Mouse (Mus musculus): ENCODE results near the gene Ncor2. TPM values are rescaled to one million over a fixed set of nuclear protein-coding genes. Genes with fewer than 3 reads are reported as not detected.

Gene Ncor2
- total and polyA plus RNA-seq, 3 experiments, result 5.0 to 46.8 TPM; not detected in 1

GRCm38 (mm10) chr5:125167524-125167923, 11.5 kb downstream of the Ncor2 start:
- Histone ChIP-seq H3K36me3 (ENCODE audit: control insufficient read depth in 1 of 2, insufficient read depth in 2 of 2, low read length in 2 of 2) (peaks cover 0 to 28% of the 10 kb centered on the region in 2 experiments; a peak in 2 of 4 replicates), H3K9me3 (replicated peaks; ENCODE audit: insufficient read depth, low read length) (no peaks in the 10 kb centered on the region), H3K4me3 (ENCODE audit: control insufficient read depth in 1 of 2, insufficient read depth in 1 of 2, low read depth in 2 of 2, low read length in 2 of 2) (no peak overlapping the region), H3K9ac (ENCODE audit: control insufficient read depth, low read depth, low read length, poor library complexity, severe bottlenecking) (no peak overlapping the region), H3K27ac (ENCODE audit: control insufficient read depth, low read depth, low read length) (no peak overlapping the region), H3K27me3 (ENCODE audit: control insufficient read depth in 1 of 2, insufficient read depth in 2 of 2, low read length in 2 of 2) (no peaks in the 10 kb centered on the region), H3K79me2 (ENCODE audit: control insufficient read depth, insufficient read depth, low read length, poor library complexity) (peaks cover 57% of the 10 kb centered on the region), H3K4me1 (ENCODE audit: control insufficient read depth in 1 of 2, insufficient read depth in 2 of 2, low read length in 2 of 2) (peaks cover 10 to 31% of the 10 kb centered on the region in 2 experiments; a peak in 3 of 4 replicates)
- TF ChIP-seq JUND (IDR thresholded peaks at IDR 0.05; ENCODE audit: low read depth, low read length) (no peak), MAFK (IDR thresholded peaks at IDR 0.05; ENCODE audit: borderline replicate concordance, low read depth, low read length) (no peak), ETS1 (IDR thresholded peaks at IDR 0.05; ENCODE audit: low read depth, low read length) (no peak), POLR2AphosphoS5 (IDR thresholded peaks at IDR 0.05; ENCODE audit: borderline replicate concordance, low read depth, low read length) (no peak), ZC3H11A (IDR thresholded peaks at IDR 0.05; ENCODE audit: low read depth, low read length) (no peak), MAX (IDR thresholded peaks at IDR 0.05; ENCODE audit: low read length) (no peak), TBP (IDR thresholded peaks at IDR 0.05; ENCODE audit: low read depth, low read length) (no peak), HCFC1 (IDR thresholded peaks at IDR 0.05; ENCODE audit: low read depth, low read length) (no peak), ZKSCAN1 (IDR thresholded peaks at IDR 0.05; ENCODE audit: low read depth, low read length) (no peak), ZNF384 (IDR thresholded peaks at IDR 0.05; ENCODE audit: low read depth, low read length) (no peak), E2F4 (IDR thresholded peaks at IDR 0.05; ENCODE audit: borderline replicate concordance, low read depth, low read length) (no peak), POLR2A (IDR thresholded peaks at IDR 0.05; ENCODE audit: control insufficient read depth in 1 of 2, insufficient read depth in 1 of 2, low read depth in 1 of 2, low read length in 2 of 2, poor library complexity in 1 of 2) (no peak), RAD21 (IDR thresholded peaks at IDR 0.05; ENCODE audit: low read depth, low read length) (no peak), ELF1 (IDR thresholded peaks at IDR 0.05; ENCODE audit: low read depth, low read length) (no peak), CHD2 (IDR thresholded peaks at IDR 0.05; ENCODE audit: low read length) (no peak), CHD1 (IDR thresholded peaks at IDR 0.05; ENCODE audit: low read depth, low read length) (no peak), EP300 (IDR thresholded peaks at IDR 0.05; ENCODE audit: low read depth in 1 of 2, low read length in 2 of 2) (no peak), TCF12 (IDR thresholded peaks at IDR 0.05; ENCODE audit: low read depth, low read length) (no peak), MXI1 (IDR thresholded peaks at IDR 0.05; ENCODE audit: low read depth, low read length) (no peak), CTCF (IDR thresholded peaks at IDR 0.05 in 2 of 3, conservative IDR thresholded peaks at IDR 0.05 in 1 of 3; ENCODE audit: control insufficient read depth in 1 of 3, insufficient read depth in 1 of 3, low read depth in 2 of 3, low read length in 3 of 3, poor library complexity in 1 of 3, severe bottlenecking in 1 of 3) (no peak)
- no peak for DNase-seq (ENCODE audit: low read depth, low spot score)

GRCm38 (mm10) chr5:125165993-125166392, 13.0 kb downstream of the Ncor2 start:
- Histone ChIP-seq H3K9ac (ENCODE audit: control insufficient read depth, low read depth, low read length, poor library complexity, severe bottlenecking) (no peak overlapping the region), H3K4me1 (ENCODE audit: control insufficient read depth in 1 of 2, insufficient read depth in 2 of 2, low read length in 2 of 2) (peaks cover 10 to 31% of the 10 kb centered on the region in 2 experiments; a peak in 3 of 4 replicates), H3K27ac (ENCODE audit: control insufficient read depth, low read depth, low read length) (no peak overlapping the region), H3K79me2 (ENCODE audit: control insufficient read depth, insufficient read depth, low read length, poor library complexity) (peaks cover 42% of the 10 kb centered on the region), H3K4me3 (ENCODE audit: control insufficient read depth in 1 of 2, insufficient read depth in 1 of 2, low read depth in 2 of 2, low read length in 2 of 2) (no peak overlapping the region), H3K27me3 (ENCODE audit: control insufficient read depth in 1 of 2, insufficient read depth in 2 of 2, low read length in 2 of 2) (no peaks in the 10 kb centered on the region), H3K36me3 (ENCODE audit: control insufficient read depth in 1 of 2, insufficient read depth in 2 of 2, low read length in 2 of 2) (peaks cover 0 to 28% of the 10 kb centered on the region in 2 experiments; a peak in 2 of 4 replicates), H3K9me3 (replicated peaks; ENCODE audit: insufficient read depth, low read length) (no peaks in the 10 kb centered on the region)
- peak; percentile 29 for DNase-seq (ENCODE audit: low read depth, low spot score)
- TF ChIP-seq MEF2A (IDR thresholded peaks at IDR 0.05; ENCODE audit: extremely low read depth, insufficient replicate concordance, low read depth, low read length, poor library complexity, severe bottlenecking) (no peak), MYB (IDR thresholded peaks at IDR 0.05; ENCODE audit: low read depth, low read length) (no peak), E2F4 (IDR thresholded peaks at IDR 0.05; ENCODE audit: borderline replicate concordance, low read depth, low read length) (no peak), SMC3 (IDR thresholded peaks at IDR 0.05; ENCODE audit: low read depth, low read length) (no peak), CHD1 (IDR thresholded peaks at IDR 0.05; ENCODE audit: low read depth, low read length) (no peak), POLR2AphosphoS2 (IDR thresholded peaks at IDR 0.05; ENCODE audit: low read length) (no peak), USF1 (IDR thresholded peaks at IDR 0.05; ENCODE audit: low read depth, low read length) (no peak), EP300 (IDR thresholded peaks at IDR 0.05; ENCODE audit: low read depth in 1 of 2, low read length in 2 of 2) (no peak), CHD2 (IDR thresholded peaks at IDR 0.05; ENCODE audit: low read length) (no peak), TBP (IDR thresholded peaks at IDR 0.05; ENCODE audit: low read depth, low read length) (no peak), RCOR1 (IDR thresholded peaks at IDR 0.05; ENCODE audit: low read depth, low read length) (no peak), NELFE (IDR thresholded peaks at IDR 0.05; ENCODE audit: low read depth, low read length) (no peak), JUND (IDR thresholded peaks at IDR 0.05; ENCODE audit: low read depth, low read length) (no peak), MXI1 (IDR thresholded peaks at IDR 0.05; ENCODE audit: low read depth, low read length) (no peak), MAZ (IDR thresholded peaks at IDR 0.05; ENCODE audit: low read depth, low read length) (no peak), TAL1 (IDR thresholded peaks at IDR 0.05; ENCODE audit: low read length) (no peak), GATA1 (IDR thresholded peaks at IDR 0.05; ENCODE audit: low read depth, low read length) (no peak)
